Mouse (Mus musculus): ENCODE results near the gene Casp4.

DNA sequence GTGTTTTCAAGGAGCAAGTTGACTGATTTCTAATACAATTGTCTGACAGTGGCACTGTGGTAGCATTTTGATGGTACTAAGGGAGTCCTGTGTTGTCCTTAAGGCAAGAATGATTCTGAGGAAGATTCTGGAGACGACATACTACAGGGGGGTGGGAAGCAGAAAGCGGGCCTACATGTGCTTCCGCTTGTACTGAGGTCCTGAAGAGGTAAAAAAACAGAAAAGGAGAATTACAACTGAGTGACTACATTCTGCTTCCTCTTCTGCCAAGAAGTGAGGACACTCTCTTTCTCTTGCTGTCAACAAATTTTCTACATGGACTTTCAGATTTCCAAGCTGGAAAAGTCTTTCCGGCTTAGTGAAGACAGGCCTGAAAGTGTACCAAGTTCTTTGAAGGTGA, 35.5 kb downstream of the Casp4 start:
- TF ChIP-seq CTCF (IDR thresholded peaks at IDR 0.05; ENCODE audit: insufficient read depth, low read depth, low read length) (no peak), POLR2A (IDR thresholded peaks at IDR 0.05; ENCODE audit: insufficient read depth, low read depth, low read length) (no peak)
